Mouse (Mus musculus): ENCODE data around the gene Ankrd66.

GRCm38 (mm10) chr17:43580456-43580855 lies 37.0 kb upstream of the Ankrd66 start:
- no peak for TF ChIP-seq CTCF (IDR thresholded peaks at IDR 0.05; ENCODE audit: borderline replicate concordance, insufficient read depth, low read depth, low read length)
- no peak for TF ChIP-seq POLR2A (IDR thresholded peaks at IDR 0.05; ENCODE audit: borderline replicate concordance, insufficient read depth, low read length)
